Mouse (Mus musculus) bone marrow, adult 2 months (tissue): Measurements from ENCODE around the gene B3galt1.

Experiments
- CTCF ChIP-seq: fragments of 200-500 bp; IDR thresholded peaks from 2 replicates; pipeline ENCODE4 v1.5.1; 2011; ENCODE audit warnings: low read length, control low read depth; ENCODE audit not compliant: control insufficient read depth, insufficient read depth
- POLR2A ChIP-seq: fragments of 200-500 bp; IDR thresholded peaks from 2 replicates; pipeline ENCODE4 v1.6.1; 2011; ENCODE audit warnings: low read depth, mild to moderate bottlenecking, control low read depth, low read length, borderline replicate concordance; ENCODE audit not compliant: control insufficient read depth

GRCm38 (mm10) chr2:67960711-67961110 lies 395.0 kb downstream of the B3galt1 start:
- TF ChIP-seq CTCF = no peak
- no peak for TF ChIP-seq POLR2A
